Mouse (Mus musculus): ENCODE results near the gene Gm17631.

DNA sequence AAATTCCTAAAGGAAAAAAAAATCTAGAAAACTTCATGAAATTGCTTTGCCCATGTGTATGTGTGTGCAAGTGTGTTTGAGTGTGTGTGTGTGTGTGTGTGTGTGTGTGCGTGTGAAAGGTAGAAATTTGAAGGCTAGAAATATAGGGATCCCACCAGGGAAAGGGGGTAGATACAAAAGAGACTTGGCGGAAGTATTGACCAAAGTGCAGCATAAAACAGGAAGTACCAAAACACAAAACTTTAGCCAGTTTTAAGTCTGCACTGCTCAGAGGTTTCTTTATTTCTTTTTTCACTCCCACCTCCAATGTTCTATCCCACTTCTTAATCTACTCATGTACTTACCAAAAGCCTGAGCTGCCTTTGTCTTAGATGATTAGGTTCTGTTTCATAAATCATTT lies 20.1 kb downstream of the Gm17631 start:
- no peak for TF ChIP-seq CTCF (IDR thresholded peaks at IDR 0.05)
- TF ChIP-seq EP300 (IDR thresholded peaks at IDR 0.05), result no peak
